Mouse (Mus musculus): ENCODE results near the gene Stk24.

DNA sequence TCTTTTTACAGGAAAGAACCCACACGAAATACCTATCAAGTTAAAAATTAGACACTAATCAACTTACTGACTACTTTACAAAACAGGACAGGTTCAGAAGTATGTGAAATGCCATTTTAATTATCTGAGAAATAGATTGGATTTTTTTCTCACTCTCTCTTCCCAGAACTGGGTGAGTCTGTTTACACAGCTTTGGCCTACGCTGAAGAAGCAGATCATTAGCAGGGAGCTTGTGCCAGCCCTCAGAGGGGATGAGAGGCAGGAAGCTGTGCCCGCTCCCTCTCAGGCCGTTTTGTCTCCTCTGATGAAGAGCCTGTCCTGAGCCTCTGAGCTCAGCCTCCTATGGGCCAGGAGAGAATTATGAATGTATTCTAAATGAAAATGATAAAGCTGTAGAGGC lies 128.1 kb downstream of the Stk24 start:
- TF ChIP-seq USF1 (IDR thresholded peaks at IDR 0.05; ENCODE audit: low read depth) (no peak), MYOD1 (IDR thresholded peaks at IDR 0.05; ENCODE audit: control insufficient read depth, insufficient read length, low read depth) (no peak), CTCF (IDR thresholded peaks at IDR 0.05; ENCODE audit: control insufficient read depth, insufficient read depth, insufficient read length) (no peak), CEBPB (IDR thresholded peaks at IDR 0.05; ENCODE audit: low read depth) (no peak), FOSL1 (IDR thresholded peaks at IDR 0.05; ENCODE audit: insufficient read depth, low read length, poor library complexity, severe bottlenecking) (no peak), MAX (IDR thresholded peaks at IDR 0.05) (no peak)

All from C2C12 (cell line).